Mouse (Mus musculus) liver, embryonic 14.5 days (tissue): ENCODE data around the gene Cacnb4.

ENCODE experiments used
- CTCF ChIP-seq: IDR thresholded peaks from 2 replicates; pipeline ENCODE4 v1.5.1; 2016; ENCODE audit warnings: antibody characterized with exemption, low read depth, control low read depth
- EP300 ChIP-seq: IDR thresholded peaks from 2 replicates; pipeline ENCODE4 v1.6.1; 2016; ENCODE audit warnings: antibody characterized with exemption, low read depth

DNA sequence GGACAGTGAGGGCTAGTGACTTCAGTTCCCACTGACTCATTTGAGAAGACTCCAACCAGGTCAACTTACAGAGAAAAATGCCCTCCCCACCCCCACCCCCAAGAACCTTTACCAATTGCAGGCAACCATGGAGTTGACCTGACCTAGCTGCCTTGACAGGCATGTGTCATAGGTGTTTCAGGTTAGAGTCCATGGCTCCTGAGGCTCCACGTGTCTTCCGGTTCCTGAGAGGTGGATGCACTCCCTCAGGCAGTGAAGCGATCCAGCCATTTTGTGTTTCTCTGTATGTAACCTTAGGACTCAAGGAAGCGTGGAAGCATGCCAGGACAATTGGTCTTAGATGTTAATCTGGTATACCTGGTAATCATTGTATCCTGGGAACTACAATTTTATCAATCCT is 238.2 kb downstream of the Cacnb4 start:
- TF ChIP-seq CTCF (no peak), EP300 (no peak)
